Mouse (Mus musculus) A20 (cell line): ENCODE measurements around the gene Eif3j1.

Experiments used
- DNase-seq: peaks from one replicate; pipeline ENCODE4 v3.0.0-alpha.2; 2011; ENCODE audit warnings: low read depth, low spot score

Gene Eif3j1

DNA sequence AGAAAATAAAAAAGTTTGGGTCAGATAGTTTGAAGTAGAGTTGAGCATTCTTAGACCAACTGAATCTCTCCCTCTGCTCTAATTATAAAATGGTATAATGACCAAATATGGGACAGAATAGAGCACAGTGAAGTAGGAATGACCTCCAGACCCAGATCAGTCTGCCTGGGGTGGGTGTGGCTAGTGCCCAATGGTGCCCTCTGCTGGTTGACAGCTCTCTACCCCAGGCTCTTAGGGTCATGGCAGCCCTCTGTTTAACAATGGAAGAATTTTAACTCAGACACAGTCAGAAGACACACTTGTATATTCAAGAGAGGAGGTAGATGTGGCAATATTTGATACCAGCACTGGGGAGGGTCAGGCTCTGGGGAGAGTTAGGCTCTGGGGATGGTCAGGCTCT is 73.7 kb downstream of the Eif3j1 start:
- DNase-seq = peak; percentile 42
